Mouse (Mus musculus): Measurements from ENCODE around the gene D330020A13Rik.

DNA sequence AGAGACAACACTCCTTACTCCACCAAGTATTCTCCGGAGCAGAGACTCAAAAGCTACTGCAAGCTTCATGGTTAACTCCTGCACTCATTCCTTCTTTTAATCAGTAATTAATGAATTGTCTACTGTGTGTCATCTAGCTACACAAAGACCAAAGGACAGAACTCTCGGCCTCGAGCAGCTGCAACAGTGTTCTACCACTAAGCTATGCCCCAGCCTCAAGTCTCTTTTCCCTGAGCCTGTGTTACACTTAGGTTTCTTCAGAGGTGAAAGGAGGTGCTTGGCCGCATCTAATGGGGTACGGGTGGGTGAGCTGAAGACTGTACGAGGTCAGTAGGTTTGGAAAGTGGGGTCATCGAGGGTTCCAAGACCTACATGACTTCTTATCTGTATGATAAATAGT, 30.6 kb upstream of the D330020A13Rik start:
- no peak for TF ChIP-seq HCFC1 (IDR thresholded peaks at IDR 0.05; ENCODE audit: borderline replicate concordance, insufficient read depth, low read length)
- no peak for TF ChIP-seq ZNF384 (IDR thresholded peaks at IDR 0.05; ENCODE audit: low read depth, low read length)
- no peak for TF ChIP-seq CHD2 (IDR thresholded peaks at IDR 0.05; ENCODE audit: low read depth, low read length)
